Mouse (Mus musculus) testis, postnatal 10 days (tissue): ENCODE measurements around the gene Lrsam1.

Experiments
- DNase-seq: peaks from one replicate; pipeline ENCODE4 v3.0.0; 2021; ENCODE audit warnings: low spot score

The Lrsam1 gene

DNA sequence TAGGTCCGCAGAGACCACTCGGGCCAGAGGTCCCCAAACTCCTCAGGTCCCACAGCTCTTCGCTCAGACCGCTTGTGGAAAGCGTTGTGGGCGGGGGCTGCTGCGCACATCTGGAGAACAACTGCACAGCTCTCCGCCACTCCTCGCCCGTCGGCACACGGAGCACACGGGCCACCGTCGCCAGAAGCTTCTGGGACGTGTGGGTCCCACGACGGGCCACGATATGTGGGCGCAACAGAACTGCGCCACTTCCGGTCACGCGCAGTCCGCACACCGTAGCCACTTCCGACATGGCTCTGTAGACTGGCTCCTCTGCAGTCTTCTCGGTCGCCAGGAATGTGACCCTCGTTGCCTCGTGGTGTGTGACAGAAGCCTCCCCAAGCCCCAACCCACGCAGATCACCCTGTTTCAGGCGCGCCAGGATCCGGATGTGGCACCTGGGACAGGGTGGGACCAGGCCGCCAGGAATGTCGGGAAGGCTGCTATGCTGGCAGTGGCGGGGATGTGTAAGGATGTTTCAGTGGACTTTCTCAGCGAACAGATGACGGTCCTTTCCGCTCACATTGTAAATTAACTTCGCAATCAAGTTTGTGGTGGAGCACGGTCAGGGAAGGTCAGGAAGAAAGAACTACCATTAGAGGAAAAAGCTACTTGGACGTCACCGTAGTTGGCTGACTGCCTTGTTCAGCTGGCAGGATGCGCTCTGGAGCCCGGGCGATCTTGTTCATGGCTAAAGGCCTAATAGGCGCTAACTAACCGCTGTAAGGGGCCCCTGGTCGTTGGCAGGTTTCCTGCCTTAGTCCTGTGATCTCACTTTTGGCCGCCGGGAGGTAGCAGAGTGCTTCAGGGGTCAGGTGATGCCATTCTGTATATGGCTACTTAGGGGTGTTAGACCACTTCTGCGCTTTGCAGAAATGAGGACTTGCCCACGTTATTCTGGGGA, 5.5 kb upstream of the Lrsam1 start:
- DNase-seq: peak; percentile 85

DNA sequence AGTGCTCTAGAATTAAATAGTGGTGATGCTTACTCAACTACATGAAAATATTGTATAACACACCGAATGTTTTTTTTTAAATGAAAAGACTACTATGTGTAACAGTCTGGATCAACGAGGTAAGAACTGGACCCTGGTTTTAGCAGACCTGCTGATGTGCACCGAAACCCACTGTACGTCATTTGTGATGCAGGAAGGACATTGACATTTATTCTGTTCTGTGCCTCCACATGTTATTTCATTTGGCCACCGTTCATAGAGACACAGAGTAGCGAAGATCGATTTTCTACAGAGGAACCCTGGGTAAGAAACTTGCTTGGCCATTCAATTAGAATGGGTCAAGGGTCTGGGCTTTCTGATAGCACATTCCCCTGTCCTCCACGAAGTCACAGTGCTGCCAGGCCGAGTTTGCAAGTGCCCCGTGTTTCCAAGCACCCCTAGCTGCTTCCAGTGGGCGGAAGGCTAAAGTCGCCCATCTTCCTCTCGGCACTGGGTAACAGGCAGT, 4.8 kb upstream of the Lrsam1 start:
- no peak for DNase-seq

DNA sequence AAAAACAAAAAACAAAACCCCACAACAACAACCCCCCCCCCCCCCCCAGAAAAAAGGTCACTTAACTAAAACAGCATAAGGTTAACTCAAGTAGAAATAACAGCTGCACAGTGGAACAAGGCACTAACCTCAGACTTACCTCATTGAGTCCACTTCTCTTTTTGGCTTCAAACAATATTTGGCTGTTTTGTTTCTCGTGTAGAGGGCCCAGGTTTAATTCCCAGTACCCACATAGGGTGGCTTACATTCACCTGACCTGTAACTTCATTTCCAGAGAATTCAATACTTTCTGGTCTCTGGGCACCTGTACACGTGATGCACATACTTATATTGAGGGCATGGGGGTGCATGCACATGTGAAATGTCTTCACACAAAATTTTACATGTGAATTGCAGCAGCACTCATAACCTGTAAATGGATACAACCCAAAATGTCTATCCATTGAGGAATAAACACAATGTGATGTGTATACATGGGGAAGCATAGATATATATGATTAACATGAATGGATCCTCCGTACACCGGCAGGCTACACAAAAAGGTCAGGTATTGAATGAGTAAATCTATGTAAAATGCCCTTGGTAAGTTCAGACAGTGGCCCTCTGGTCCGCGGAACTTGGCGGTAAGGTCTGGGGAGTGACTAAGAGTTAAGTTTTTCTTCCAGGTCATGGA, 4.2 kb upstream of the Lrsam1 start:
- no peak for DNase-seq

DNA sequence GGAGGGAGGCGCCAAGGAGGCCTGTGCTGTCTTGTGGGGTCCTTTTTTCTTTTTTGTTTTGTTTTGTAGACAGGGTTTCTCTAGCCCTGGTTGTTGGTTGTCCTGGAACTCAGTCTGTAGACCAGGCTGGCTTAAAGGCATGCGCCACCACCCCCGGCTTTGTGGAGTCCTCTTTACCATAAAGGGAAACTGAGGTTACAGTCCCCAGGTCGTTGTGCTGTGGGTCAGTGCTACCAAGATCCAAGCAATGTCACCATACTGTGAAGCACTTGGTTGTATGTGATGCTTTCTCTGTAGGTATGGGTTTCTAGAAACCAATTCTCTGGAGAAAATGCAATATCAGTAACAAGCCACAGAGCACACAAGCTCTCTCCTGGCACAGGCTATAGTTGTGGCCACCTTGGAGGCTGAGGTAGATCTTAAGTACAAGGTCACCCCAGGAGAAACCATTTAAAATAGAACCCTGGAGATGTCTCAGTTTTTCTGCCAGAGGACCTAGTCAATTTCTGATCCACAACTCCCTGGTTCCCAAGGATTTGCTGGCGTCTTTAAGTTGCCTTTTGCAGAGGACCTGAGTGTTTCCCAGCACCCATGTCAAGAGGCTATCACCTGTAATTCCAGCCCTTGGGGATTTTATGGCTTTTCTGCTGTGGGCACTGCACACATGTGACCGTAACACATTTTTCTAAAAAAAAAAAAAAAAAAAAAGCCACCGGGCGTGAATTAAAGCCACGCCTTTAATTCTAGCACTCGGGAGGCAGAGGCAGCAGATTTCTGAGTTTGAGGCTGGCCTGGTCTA, 3.4 kb upstream of the Lrsam1 start:
- no peak for DNase-seq

DNA sequence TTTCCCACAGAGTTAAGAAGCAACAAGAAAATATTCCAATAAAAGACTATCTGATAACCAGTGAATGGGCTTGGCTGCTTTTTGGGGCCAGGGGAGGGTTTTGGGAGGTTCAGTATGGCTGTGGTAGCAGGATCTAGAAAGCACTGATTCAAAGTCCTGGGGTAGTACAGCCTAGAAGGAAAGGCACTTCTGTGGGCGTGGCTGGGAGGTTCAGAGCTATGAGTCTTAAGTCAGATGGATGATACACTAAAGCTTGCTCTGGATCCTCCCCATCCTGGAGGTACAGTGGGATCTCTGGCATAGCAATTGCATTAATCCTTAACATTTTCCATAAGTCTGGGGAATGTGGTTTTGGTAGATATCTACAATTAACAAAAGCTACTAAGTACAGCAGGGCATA, 2.6 kb upstream of the Lrsam1 start:
- no peak for DNase-seq

DNA sequence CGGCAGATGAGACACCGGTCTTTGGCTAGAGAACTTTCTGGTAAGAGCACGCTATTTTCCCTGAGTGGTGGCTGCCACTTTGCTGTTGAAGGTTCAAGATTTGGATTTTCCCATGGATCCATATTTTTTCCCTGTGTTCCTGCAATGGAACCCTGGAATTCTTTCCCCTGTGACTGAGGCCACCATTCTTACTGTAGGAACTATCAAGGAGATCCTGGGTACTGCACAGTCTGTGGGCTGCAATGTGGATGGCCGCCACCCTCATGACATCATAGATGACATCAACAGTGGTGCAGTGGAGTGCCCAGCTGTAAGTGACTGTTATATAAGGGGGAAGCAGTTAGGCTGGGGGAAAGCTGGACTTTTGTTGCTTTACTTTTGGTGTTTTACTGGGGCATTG, 2.1 kb upstream of the Lrsam1 start:
- no peak for DNase-seq

DNA sequence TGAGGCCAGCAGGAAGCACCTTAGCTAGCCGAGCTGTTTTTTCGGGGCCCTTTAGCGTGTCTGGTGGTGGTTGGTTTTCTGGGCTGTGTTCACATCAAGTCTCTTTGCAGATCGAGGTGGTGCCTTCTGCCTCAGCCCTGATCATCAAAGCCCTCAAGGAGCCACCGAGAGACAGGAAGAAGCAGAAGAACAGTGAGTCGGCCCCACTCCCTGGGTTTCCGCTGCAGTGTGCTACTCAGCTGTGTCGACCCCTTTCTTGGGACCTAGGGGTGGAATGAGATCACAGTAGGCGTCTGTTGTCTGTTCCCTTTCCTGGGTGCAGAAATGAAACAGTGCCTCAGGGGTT, 1.4 kb upstream of the Lrsam1 start:
- no peak for DNase-seq

DNA sequence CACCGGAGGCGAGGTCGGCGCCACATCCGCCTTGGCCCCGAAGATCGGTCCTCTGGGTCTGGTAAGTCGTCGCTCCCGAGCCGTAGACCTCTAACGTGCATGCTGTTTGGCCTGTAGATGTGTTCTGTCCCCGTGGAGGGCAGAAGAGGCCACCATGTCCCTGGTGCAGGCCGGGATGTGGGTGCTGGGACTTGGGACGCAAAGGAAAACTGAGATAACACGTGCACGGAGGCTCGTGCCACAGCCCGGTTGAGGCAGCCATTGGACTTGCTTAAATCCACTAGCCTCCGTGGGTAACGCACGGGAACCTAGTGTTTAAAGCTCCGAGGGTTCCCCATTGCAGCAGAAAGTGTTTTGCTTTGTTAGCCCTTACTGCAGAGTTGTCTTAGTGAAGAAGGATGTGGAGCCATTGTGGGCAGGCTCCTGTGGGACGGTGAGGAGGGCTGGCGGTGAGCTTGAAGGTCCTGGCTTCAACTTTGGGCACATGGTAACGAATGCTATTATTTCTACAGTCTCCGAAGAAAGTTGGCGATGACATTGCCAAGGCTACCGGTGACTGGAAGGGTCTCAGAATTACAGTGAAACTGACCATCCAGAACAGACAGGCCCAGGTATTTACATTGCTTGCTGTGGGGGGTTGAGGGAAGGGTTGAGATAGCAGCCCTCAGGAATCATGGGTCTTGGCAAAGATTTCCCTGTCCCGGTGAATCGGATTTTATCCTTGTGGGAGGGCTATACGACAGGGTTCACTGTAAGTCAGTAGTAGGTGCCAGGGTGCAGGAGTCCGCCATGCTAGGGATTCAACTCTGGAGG, 854 bp upstream of the Lrsam1 start:
- DNase-seq: no peak

DNA sequence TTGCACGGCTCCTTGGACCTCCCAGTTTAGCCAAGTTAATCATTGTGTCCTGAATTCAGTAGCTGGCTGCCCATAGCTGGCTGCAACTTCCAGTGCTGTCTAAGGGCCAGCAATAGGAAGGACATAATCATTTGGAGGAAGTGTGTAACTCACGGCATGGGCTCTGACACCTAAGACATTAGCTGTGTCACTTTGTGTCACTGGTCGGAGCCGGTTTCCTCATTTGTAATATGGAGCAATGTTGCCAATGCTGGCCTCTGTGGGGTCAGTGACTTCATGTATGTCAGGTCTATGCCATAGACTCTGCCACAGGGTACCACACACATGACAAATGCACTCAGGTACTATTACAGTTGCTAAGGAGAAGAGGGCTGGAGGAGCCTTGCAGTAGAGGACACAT, 1.1 kb downstream of the Lrsam1 start:
- no peak for DNase-seq

DNA sequence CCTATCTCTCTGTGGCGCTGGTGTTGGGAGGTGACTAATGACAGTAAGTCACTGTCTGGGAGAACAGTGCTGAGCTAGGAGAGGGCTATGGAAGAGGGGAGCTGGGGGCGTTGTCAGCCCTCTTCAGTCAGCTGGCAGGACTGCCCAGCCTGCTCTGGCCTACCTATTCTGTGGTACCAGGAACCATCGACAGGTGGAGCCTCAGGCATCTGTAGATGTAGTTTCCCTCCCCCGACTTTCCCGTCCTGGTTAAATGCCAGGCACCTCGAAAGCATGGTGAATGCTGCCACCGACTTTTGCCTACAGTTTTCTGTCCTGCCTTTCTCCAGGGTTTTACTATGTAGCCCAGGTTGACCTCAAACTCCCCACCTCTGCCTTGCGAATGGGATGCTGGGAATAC, 4.1 kb downstream of the Lrsam1 start:
- DNase-seq: no peak

DNA sequence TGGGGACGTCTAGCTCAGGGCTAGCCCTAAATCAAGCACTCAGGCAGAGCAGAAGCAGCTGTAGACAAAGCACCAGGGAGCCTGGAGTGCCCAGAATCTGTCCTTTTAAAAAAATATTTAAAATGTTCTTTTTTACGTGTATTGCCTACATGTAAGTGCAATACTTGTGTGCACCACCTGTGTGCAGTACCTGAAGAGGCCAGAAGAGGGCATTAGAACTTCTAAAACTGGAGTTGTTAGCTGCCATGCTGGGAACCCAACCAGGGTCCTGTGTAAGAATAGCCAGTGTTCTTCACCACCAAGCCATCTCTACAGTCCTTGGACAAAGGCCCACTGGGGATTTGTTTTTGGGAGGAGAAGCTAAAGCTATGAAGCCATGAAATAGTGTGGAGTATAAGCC, 6.8 kb downstream of the Lrsam1 start:
- no peak for DNase-seq

DNA sequence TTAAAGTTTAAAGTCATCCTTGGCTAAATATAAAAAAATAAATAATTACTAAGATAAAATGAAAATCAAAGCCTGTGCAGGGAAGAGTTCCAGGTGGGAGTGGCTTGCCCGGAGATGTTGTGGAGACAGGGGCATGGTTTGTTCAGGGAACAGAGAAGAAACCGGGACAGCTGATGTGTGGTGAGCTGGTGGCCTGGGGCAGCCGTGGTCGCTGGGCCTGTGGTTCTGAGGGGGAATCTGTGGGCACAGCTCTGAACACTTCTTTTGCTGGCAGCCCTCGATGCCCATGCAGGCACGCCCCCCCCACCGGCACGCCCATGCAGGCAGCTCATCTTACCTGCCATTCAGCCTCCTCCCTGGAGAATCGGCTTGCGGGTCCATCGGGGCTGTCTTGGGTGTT, 14.0 kb downstream of the Lrsam1 start:
- DNase-seq: no peak

DNA sequence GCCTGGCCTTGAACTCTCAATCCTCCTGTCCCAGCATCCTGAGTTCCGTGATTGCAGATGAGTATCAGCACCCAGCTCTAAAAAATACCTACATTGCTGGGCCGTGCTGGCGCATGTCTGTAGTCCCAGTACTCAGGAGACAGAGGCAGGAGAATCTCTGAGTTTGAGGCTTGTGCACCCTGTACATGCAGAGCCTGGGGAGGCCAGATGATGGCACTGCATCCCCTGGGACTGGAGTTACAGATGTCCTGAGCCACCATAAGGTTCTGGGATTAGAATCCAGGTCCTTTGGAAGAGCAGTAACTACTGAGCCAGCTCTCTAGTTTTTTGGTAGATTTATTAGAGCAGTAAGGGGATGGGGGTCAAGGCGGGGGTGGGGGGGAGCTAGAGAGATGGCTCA, 20.9 kb downstream of the Lrsam1 start:
- DNase-seq: no peak

DNA sequence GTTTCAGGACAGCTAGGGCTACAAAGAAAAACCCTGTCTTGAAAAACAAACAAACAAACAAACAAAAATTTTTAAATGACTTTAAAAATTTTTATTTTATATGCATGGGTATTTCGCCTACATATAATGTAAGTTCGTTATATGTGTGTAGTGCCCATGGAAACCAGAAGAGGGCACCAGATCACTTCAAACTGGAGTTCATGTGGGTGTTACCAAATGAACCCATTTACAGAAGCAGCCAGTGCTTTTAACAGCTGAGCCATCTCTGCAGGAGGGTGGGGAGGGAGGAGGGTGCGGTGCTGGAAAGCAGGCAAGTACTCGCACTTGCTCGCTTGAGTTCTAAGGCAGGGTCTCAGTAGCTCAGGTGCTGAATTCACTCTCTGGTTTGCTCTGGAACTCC, 22.0 kb downstream of the Lrsam1 start:
- no peak for DNase-seq

DNA sequence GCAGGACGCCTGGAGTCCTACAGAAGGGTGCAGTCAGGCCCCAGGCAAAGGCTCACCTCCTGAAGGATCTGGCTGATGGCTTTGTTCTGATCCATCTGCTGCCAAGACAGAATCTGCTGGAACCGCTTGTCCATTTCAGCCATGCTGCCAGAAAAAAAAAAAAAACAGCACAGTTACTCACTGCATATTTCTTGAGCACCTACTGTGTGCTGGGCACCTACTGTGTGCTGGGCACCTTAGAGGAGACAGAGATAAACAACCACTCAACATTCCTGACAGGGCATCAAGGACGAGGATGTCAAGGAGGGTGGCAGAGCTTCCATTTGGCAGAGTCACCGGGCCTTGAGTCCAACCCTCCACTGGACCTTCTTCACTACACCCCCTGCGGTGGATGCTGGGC, 22.7 kb downstream of the Lrsam1 start:
- DNase-seq: no peak

DNA sequence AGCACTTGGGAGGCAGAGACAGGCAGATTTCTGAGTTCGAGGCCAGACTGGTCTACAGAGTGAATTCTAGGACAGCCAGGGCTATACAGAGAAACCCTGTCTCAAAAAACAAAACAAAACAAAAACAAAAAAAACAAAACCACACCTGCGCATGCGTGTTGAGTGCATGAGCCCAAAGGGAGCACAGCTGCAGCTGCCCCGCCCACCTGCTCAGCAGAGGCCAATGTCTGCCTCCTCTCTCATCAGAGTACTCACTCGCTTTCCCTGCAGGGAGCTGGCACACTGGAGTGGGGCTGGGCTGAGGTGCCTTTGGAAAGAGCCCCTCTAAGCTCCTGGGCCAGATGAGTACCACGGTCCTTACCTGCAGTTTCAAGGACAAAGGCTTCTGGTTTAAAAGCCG, 29.7 kb downstream of the Lrsam1 start:
- no peak for DNase-seq

DNA sequence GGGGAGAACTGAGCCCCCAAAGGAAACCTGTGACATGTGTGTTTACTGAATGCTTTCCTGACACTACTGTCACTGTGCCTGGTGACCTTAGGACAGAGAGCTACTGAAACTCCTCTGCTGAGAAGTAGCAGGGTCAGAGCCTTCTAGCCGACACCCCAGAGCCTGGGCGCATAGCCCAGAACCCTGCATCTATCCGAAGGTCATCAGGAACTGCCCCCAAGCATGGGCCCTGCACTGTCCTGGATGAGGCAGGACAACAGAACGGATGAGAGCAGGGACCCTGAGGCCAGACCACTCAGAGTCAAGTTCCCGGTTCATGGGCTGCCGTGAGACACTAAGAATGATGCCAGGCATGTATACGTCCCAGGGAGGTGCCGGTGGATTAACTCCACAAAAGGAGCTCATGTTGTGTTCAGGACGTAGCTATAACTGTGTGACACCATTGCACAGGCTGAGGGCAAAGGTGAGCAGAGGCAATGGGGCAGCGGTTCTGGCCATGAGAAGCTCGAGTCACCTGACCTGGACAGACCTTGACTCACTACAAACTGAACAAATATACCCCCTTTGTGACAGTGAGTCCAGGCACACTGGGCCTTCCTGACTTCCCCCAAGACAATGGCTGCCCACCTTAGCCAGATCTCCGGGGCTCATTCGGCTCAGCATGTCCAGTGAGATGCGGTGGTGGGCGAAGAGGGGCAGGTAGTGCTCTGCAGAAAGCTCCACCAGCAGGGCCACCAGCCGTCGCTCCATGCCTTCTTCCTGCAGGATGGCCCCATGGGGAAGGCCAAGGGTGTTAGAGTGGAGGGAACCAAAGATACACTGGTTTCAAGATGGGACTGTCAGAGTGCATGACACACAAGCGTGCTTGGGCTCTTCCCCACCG, 32.2 kb downstream of the Lrsam1 start:
- DNase-seq: no peak

DNA sequence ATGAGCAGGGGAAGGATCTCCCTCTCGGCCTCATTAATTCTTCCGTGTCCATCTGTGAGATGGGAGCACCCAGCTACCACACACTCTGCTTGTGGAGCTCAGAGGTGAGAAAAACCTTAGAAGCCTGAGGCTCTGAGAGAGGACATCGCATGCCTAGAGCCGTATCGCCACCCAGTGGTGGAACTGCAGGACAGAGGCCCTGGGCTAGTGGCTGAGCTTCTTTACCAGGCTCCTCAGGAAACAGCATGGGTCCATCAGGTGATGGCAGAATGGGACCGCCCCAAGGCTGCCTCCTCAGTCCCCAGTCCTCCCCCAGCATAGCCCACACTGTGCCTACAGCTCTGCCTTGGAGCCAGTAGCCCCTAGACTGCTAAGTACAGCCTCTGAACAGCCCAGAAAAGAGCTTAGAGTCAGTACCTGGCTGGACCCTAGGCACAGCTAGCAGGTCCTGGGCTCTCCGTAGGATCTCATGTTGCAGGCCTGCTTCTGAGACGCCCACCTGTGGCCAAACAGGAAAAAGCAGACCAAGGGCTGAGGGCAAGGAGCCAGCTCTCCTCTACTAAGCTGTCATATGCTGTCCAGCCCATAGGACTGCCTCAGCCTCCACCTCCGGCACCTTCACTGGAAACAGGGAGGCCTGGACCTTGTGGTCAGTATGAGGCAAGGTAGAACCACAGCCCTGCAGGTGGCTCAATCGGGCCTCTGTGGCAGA, 33.0 kb downstream of the Lrsam1 start:
- peak; percentile 90 for DNase-seq

DNA sequence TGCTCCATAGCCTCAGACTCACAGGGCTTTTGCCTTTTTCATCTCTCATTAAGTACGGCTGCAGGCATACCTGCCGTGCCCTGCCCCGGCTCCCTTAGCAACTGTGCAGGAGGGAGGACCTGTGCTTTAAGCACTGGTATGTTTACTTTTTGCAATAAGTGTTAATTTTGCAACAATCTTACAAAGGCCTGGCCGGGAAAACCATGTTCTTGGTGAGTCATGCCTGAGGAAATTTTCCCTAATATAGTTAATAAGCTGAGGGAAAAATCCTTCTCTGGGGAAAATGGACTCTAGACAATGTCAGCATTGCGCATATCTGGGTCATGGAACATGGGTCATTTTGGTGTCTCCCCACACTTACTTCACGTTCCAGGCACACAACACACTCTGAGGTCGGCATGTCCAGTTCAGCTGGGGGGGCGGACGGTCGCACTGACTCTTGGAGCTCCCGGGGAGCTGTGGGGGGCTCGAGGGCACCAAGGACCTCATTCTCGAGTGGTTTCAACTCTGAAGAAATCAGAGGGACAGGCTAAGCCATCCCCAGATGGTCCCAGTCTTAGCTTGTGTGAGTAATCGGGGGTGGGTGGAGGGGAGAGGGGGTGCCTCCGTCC, 33.7 kb downstream of the Lrsam1 start:
- no peak for DNase-seq
